26 mouse cellular contexts compared by ENCODE assay signal in the genomic region with DNA sequence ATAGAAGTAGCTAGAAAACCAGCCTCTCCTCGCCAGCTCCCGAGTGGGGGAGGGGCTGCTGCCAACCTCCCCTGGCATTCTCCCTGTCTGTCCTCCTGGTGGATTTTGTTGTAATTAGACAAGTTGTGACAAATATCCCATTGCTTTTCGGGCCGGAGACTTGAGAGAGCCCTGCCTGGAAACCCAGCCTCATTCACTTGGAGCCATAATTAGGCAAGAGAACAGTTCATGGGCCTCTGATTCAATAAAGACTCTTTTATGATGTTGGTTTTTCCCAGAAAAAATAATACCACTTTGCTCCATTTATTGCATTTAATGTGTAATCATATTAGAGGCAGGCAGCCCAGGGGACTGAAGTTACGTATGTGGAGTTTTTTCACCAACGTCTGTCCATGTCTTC.
A peak's percentile ranks its signal among the peaks of the same experiment; 100 is the strongest.
DNase-seq lines count a peak whose midpoint lies in the region; ATAC-seq lines count a peak whose summit lies in the region.
"Had no signal": no experiment of that assay in that cellular context is flagged by ENCODE, and none has a peak within 500 bp of the region (broad histone marks: within the 10 kb centered on the region; RNA-seq: fewer than 3 reads in every experiment).

No protein-coding gene starts in this region.

- no peak overlapping the region for H3K27ac ChIP-seq in forebrain, embryonic 13.5 days
- H3K27ac ChIP-seq in forebrain, embryonic 12.5 days: no peak overlapping the region
- no peak overlapping the region for H3K27ac ChIP-seq in limb, embryonic 13.5 days
- no peak overlapping the region for H3K27ac ChIP-seq in limb, embryonic 10.5 days
- peak overlapping the region; percentile 89 for H3K27ac ChIP-seq in brown adipose tissue, adult 24 weeks (replicated peaks; ENCODE audit: low read depth, low read length)
- H3K27ac ChIP-seq in stomach, embryonic 16.5 days (ENCODE audit: low read length): peak overlapping the region; percentile 17; the same call in 1 of the 2 replicates
- H3K27ac ChIP-seq: forebrain, embryonic 15.5 days; heart, embryonic 13.5 days; hindbrain, embryonic 14.5 days; liver, embryonic 12.5 days; neural tube, embryonic 15.5 days had no signal

- DNase-seq in limb, embryonic 10.5 days (ENCODE audit: low spot score): no peak
- no peak for DNase-seq in lung, postnatal 25 days (ENCODE audit: low spot score)
- no peak for DNase-seq in frontal cortex, postnatal 10 days (ENCODE audit: low spot score in 2 of 2)
- DNase-seq: adrenal gland, postnatal 10 days; cerebellum, adult 9-10 months; cerebellum, postnatal 36 days; gastrocnemius, postnatal 10 days; heart, postnatal 10 days; kidney, adult 18-20 months; kidney, postnatal 36 days; layer of hippocampus, postnatal 36 days; left cerebral cortex, postnatal 4 days; liver, postnatal 0 days; midbrain, embryonic 14.5 days; right cerebral cortex, postnatal 25 days; thymus, postnatal 4 days had no signal

- no peaks in the 10 kb centered on the region for H3K9me3 ChIP-seq in forebrain, embryonic 13.5 days (replicated peaks)
- no peaks in the 10 kb centered on the region for H3K9me3 ChIP-seq in forebrain, embryonic 12.5 days
- no peaks in the 10 kb centered on the region for H3K9me3 ChIP-seq in limb, embryonic 13.5 days
- H3K9me3 ChIP-seq in limb, embryonic 10.5 days (replicated peaks): no peaks in the 10 kb centered on the region
- H3K9me3 ChIP-seq in stomach, embryonic 16.5 days (replicated peaks; ENCODE audit: control insufficient read depth, low read length): no peaks in the 10 kb centered on the region
- H3K9me3 ChIP-seq: forebrain, embryonic 15.5 days; heart, embryonic 13.5 days; liver, embryonic 12.5 days; neural tube, embryonic 15.5 days had no signal

- no peak overlapping the region for H3K9ac ChIP-seq in forebrain, embryonic 13.5 days
- H3K9ac ChIP-seq in forebrain, embryonic 12.5 days: no peak overlapping the region
- no peak overlapping the region for H3K9ac ChIP-seq in limb, embryonic 13.5 days
- no peak overlapping the region for H3K9ac ChIP-seq in stomach, embryonic 16.5 days (ENCODE audit: low read length)
- H3K9ac ChIP-seq: forebrain, embryonic 15.5 days; heart, embryonic 13.5 days; hindbrain, embryonic 14.5 days; liver, embryonic 12.5 days; liver, postnatal 0 days; neural tube, embryonic 15.5 days had no signal

- H3K4me1 ChIP-seq in forebrain, embryonic 13.5 days: peaks cover 41% of the 10 kb centered on the region
- H3K4me1 ChIP-seq in forebrain, embryonic 12.5 days: peaks cover 20% of the 10 kb centered on the region
- H3K4me1 ChIP-seq in limb, embryonic 13.5 days: peaks cover 30% of the 10 kb centered on the region
- H3K4me1 ChIP-seq in limb, embryonic 10.5 days: peaks cover 19% of the 10 kb centered on the region
- H3K4me1 ChIP-seq in brown adipose tissue, adult 24 weeks (ENCODE audit: control insufficient read depth, insufficient read depth, insufficient read length, low read length): peaks cover 22% of the 10 kb centered on the region
- H3K4me1 ChIP-seq in stomach, embryonic 16.5 days (ENCODE audit: control insufficient read depth, insufficient read depth, low read length): peaks cover 38% of the 10 kb centered on the region

- peak overlapping the region; percentile 5; the same call in 1 of the 2 replicates for H3K4me2 ChIP-seq in forebrain, embryonic 13.5 days
- no peak overlapping the region for H3K4me2 ChIP-seq in forebrain, embryonic 12.5 days
- 0 out of 2 replicates have a peak overlapping the region, but pooled peaks have one; percentile 7 for H3K4me2 ChIP-seq in limb, embryonic 13.5 days (replicated peaks)
- no peak overlapping the region for H3K4me2 ChIP-seq in stomach, embryonic 16.5 days (ENCODE audit: low read depth, low read length)
- H3K4me2 ChIP-seq: forebrain, embryonic 15.5 days; heart, embryonic 13.5 days; hindbrain, embryonic 14.5 days; liver, embryonic 12.5 days; neural tube, embryonic 15.5 days had no signal

- WGBS in forebrain, embryonic 13.5 days: 30% methylated on average over 6 of the region's 6 CpGs
- 51% methylated on average over 6 of the region's 6 CpGs for WGBS in forebrain, embryonic 12.5 days
- WGBS in limb, embryonic 13.5 days: 55% methylated on average over 6 of the region's 6 CpGs
- 77% methylated on average over 6 of the region's 6 CpGs for WGBS in limb, embryonic 10.5 days
- WGBS in stomach, embryonic 16.5 days: 72% methylated on average over 6 of the region's 6 CpGs

- no peak for ATAC-seq in forebrain, embryonic 13.5 days
- ATAC-seq in forebrain, embryonic 12.5 days (ENCODE audit: low FRiP score): no peak
- no peak for ATAC-seq in limb, embryonic 13.5 days (ENCODE audit: low FRiP score, low read depth)
- no peak for ATAC-seq in stomach, embryonic 16.5 days (ENCODE audit: insufficient read depth, low FRiP score)
- ATAC-seq: forebrain, embryonic 15.5 days; liver, embryonic 12.5 days had no signal

- H3K36me3 ChIP-seq in forebrain, embryonic 13.5 days (ENCODE audit: poor library complexity, severe bottlenecking): no peaks in the 10 kb centered on the region
- no peaks in the 10 kb centered on the region for H3K36me3 ChIP-seq in forebrain, embryonic 12.5 days (replicated peaks)
- H3K36me3 ChIP-seq in limb, embryonic 13.5 days: no peaks in the 10 kb centered on the region
- H3K36me3 ChIP-seq in limb, embryonic 10.5 days: no peaks in the 10 kb centered on the region
- no peaks in the 10 kb centered on the region for H3K36me3 ChIP-seq in stomach, embryonic 16.5 days (ENCODE audit: control insufficient read depth, insufficient read depth, low read length)
- H3K36me3 ChIP-seq: forebrain, embryonic 15.5 days; heart, embryonic 13.5 days; liver, embryonic 12.5 days; neural tube, embryonic 15.5 days had no signal

- no peak overlapping the region for H3K4me3 ChIP-seq in forebrain, embryonic 13.5 days
- no peak overlapping the region for H3K4me3 ChIP-seq in forebrain, embryonic 12.5 days (replicated peaks)
- H3K4me3 ChIP-seq in limb, embryonic 13.5 days: no peak overlapping the region
- H3K4me3 ChIP-seq in limb, embryonic 10.5 days: no peak overlapping the region
- no peak overlapping the region for H3K4me3 ChIP-seq in brown adipose tissue, adult 24 weeks (ENCODE audit: insufficient read depth, low read depth, low read length)
- H3K4me3 ChIP-seq in stomach, embryonic 16.5 days (replicated peaks; ENCODE audit: low read length): no peak overlapping the region
- H3K4me3 ChIP-seq: forebrain, embryonic 15.5 days; heart, embryonic 13.5 days; liver, embryonic 12.5 days; neural tube, embryonic 15.5 days had no signal

- H3K27me3 ChIP-seq in forebrain, embryonic 13.5 days: peaks cover 22% of the 10 kb centered on the region
- H3K27me3 ChIP-seq in forebrain, embryonic 12.5 days: peaks cover 17% of the 10 kb centered on the region
- H3K27me3 ChIP-seq in limb, embryonic 13.5 days: peaks cover 14% of the 10 kb centered on the region
- H3K27me3 ChIP-seq in limb, embryonic 10.5 days (ENCODE audit: low read depth, poor library complexity, severe bottlenecking): peaks cover 17% of the 10 kb centered on the region
- no peaks in the 10 kb centered on the region for H3K27me3 ChIP-seq in stomach, embryonic 16.5 days (ENCODE audit: control insufficient read depth, insufficient read depth, low read length)

Comparison
In these comparisons a context has a peak if more than half of its experiments do, and no peak if none do; other contexts are left out.
1. H3K4me2 ChIP-seq: peak in forebrain, embryonic 13.5 days (single experiment) and limb, embryonic 13.5 days (single experiment); none in forebrain, embryonic 12.5 days (single experiment) and stomach, embryonic 16.5 days (single experiment).
2. H3K27ac ChIP-seq: peak in brown adipose tissue, adult 24 weeks (single experiment) and stomach, embryonic 16.5 days (single experiment); none in forebrain, embryonic 13.5 days (single experiment), forebrain, embryonic 12.5 days (single experiment), limb, embryonic 13.5 days (single experiment) and limb, embryonic 10.5 days (single experiment).